Mouse (Mus musculus): ENCODE measurements at regions not wholly inside any gene's neighbourhood (a gene's known extent, or its start where the extent isn't known, plus 50 kb on each side); places are given as distances from the start of the nearest gene placed in this dataset.
A peak's percentile ranks its signal among the peaks of the same experiment; 100 is the strongest.

- no peak for DNase-seq
Measured at GRCm38 (mm10) chr1:137926326-137926725, 249.2 kb downstream of the Ptprc start.

DNA sequence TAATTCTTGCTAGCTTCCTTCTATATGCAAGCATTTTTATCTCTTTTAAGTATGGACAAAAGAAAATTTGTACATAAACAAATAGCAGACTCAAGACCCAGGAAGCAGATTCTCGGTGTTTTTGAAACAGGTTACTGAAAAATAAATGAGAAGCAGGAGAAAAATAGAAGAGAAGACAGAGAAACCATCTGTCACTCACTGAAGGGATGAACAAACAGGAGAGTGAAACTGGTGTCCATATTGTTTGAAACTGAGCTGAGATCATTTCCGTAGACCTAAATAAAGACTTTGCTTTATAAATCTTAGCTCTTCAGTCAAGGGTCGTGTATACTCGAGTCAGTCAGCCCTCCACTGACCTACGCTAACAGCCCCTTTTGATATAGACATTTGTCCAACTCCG, 251.4 kb downstream of the Ptprc start:
- DNase-seq: no peak

GRCm38 (mm10) chr1:137923705-137924104, 251.8 kb downstream of the Ptprc start:
- no peak for DNase-seq

DNA sequence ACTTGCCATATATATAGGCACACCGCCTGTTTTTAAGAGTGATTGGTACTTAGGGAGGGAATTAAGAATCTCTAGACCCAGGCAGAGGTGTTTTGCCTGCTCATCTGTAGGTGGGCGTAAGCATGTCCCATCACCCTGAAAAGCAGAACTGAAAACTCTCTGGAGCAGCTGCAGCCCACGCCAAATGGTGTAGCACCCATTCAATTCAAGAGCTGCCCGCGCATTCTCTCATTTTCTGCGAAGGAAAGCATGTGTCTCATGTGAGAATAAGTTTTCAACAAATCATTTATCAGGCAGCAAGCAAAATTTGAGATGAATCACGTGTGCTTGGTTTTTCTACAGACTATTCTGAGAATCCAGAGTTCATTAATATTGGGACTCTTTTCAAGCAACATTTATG, 252.7 kb downstream of the Ptprc start:
- DNase-seq: peak; percentile 92

- peak; percentile 66 for DNase-seq
Measured at GRCm38 (mm10) chr1:137921592-137921991, 253.9 kb downstream of the Ptprc start.

- no peak for DNase-seq
Measured at GRCm38 (mm10) chr1:137919739-137920563, 255.6 kb downstream of the Ptprc start.

DNA sequence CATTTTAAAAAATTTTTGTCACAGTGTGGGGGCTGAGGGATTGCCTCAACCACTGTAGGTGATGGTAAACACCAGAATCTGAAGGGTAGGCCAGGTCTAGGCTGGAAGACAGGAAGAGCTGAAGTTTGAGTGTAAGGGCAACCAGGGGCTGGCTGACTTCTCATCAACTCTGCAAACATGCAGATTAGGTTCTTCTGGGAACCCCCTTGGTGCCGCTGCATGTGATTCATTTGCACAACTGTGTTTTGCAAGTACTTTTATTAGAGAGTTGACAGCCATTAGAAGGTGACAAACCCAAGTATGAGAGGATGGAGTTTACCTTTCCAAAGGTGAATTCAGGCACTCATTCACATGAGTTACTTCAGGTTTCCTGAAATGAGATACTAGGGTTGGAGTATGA, 258.1 kb downstream of the Ptprc start:
- no peak for DNase-seq

DNA sequence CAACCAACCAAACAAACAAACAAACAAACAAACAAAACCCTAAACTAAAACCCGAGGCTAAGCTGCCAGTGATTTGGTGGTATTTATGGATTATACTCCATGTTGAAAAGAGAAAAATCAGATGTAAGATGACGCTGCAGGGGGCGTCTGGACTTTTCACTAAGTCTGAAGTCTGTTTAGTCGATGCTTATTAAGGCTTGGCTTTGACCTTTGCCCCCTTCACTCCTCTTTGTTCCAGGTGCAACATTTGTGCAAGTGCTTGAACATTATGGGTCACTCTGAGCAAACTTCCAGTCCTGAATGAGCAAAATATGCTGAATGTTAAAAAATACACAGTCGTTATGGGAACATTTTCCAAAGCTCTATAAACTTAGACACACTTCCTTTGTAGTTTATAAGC, 268.6 kb downstream of the Ptprc start:
- no peak for DNase-seq

DNA sequence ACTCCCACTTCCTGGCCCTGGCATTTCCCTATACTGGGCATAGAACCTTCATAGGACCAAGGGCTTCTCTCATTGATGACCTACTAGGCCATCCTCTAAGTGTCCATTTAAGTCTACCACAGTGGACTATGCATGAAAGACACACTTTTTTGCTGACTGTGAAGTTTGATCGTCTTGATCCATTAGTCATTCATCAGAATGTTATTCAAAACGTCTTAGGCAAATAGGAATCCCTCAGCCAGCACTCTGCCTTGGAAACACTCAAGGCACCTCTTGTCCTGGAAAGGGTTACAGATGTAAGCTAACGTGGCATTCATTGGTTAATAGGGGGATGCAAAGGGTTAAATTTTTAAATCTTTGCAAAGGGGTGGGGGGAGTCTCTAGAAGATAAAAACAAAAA, 269.0 kb downstream of the Ptprc start:
- DNase-seq: no peak

- DNase-seq: no peak
Measured at GRCm38 (mm10) chr1:137905566-137905965, 269.9 kb downstream of the Ptprc start.

DNA sequence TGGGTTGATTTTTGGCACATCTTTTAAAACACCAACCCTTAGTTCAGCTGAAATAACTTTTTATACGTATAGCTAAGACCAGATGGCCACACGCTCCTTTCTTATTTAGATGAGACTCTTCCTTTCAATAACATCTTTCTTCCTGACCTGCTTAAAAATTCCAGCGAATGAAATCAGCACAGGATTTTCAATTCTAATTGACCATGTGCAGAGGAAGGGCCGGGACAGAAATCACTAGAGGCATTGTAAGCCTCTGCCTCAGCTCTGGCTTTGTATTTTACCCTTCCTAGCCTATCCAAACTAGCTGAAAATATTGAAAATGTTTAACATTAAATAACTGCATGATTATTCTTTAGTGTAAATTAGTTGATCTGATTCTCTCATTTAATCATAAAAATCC, 272.2 kb downstream of the Ptprc start:
- no peak for DNase-seq

DNA sequence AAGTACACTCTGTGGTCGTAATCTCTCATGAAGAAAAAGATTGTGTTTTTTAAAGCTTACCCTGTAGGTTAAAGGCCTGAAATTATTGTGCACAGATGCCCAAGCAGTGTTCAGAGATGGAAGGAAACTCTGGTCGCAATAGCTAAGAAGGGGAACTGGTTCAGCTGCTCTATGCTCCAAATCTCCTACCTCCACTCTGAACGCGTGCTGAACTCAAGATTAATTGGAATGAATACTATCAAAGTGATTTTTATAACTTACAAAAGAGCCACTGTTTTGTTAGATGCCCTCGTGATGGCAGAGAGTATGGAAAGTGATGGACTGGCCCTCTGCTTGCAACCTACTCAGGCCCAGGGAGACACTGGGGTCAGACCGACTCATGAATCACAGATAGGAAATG, 272.6 kb downstream of the Ptprc start:
- no peak for DNase-seq

DNA sequence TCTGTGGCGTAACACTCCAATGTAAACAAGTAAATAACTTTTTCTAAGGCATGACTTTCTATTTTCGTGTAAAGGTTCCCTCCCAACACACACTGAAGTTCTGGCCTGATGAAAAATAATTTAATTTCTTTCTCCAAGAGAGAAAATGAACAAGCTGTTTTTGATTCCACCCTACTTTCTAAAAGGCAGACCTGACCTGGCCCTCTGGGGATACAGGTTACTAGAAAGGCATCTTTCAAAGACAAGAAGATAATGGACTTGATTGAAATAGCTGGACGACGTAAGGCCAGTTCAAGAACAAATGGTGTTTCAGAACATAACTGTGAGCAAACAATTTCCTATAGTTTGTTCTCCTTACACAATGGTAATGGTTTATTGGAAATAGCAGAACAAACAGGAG, 273.5 kb downstream of the Ptprc start:
- no peak for DNase-seq

- DNase-seq: no peak
Measured at GRCm38 (mm10) chr1:137901211-137901610, 274.3 kb downstream of the Ptprc start.

- no peak for DNase-seq
Measured at GRCm38 (mm10) chr1:137900621-137901071, 274.9 kb downstream of the Ptprc start.

GRCm38 (mm10) chr1:137899916-137900601, 275.4 kb downstream of the Ptprc start:
- DNase-seq: peak; percentile 94

DNA sequence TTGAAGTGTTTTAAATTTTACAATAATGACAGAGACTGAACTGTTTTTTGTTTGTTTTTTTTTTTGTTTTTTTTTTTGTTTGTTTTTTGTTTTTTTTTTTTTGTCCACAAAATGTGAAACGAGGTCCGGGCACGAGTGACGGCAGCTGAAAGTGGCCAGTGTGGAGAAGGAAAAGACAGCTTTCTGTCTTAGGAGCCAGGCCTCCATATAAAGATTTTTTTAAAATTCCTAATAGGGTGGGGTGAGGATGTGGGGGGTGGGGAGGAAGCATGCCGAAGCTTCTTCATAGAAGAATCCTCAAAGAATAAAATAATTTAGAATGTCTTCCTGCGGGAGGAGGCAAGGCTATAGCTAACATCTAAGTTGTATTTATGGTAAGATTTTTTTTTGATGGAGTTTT, 276.2 kb downstream of the Ptprc start:
- no peak for DNase-seq

GRCm38 (mm10) chr1:137898891-137899290, 276.6 kb downstream of the Ptprc start:
- no peak for DNase-seq

DNA sequence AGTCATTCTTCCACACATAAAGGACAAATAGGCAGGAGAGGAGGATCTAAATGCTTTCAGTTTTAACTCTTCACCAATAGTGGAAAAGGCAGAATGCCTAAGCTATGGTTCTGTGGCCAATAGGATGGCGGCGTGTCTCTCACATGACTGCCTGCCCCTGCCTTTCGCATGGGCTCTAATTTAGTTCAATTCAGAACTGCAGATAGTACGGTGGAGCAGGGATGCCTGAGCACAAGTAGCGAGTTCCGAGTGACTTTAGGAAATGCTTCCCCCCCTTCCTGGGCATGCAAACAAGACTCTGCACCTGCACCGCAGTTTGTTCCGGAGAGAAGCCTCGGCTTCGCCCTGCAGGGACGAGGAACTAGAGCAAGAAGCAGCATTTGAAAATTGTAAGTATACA, 277.1 kb downstream of the Ptprc start:
- peak; percentile 99 for DNase-seq

DNA sequence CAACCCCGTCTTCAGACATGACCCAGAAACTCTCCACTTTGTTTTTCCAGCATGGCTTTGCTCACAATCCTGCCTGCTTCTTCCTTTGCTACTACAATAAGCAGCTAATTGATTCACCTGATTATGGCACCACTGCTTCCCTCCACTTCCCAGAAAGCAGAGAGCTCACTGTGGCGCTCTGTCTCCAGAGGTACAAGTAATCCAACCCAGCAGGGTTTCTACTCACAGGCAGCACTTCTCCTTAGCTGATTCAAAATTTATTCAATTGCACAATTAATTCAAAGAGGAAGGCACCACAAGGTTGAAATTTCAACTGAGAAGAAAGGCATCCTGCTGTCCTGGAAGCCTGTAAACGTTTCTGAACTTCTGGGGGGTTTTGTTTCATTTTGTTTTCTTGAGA, 293.9 kb downstream of the Ptprc start:
- DNase-seq: no peak

- no peak for DNase-seq
Measured at GRCm38 (mm10) chr1:137874361-137874760, 301.1 kb downstream of the Ptprc start.

DNA sequence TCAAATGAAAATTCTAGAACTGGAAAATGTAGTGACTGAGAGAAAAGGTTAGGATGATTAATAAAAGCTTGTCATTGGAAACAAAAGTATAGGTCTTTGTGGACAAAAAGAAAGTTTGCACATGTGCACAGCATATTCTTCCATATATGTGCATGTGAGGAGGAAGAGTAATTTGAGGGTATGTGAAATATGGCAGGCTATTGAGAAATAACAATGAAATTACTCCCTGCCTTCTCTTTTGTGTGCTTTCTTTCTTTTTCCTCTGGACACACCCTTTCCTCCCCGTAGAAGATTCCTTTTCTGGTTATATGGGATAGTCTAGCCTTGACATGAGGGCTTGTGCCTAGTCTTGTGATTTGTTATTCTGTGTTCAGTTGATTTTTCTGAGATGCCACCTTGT, 301.9 kb downstream of the Ptprc start:
- DNase-seq: no peak

DNA sequence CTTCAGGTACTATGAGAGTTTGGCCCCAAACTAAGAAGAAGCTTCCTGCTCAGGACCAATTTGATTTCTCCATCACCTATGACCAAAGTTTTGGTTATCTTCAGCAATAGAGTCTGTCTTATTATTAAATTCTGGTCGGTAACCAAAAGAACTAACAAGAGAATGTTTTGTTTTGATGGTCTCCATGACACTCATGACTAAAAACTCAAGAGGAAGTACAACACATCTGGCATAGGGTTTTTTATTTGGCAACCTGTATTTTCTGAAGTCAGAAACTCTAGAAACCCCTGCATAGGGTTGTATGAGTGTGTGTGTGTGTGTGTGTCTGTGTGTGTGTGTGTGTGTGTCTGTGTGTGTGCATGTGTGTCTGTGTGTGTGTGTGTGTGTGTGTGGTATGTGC, 310.5 kb downstream of the Ptprc start:
- no peak for DNase-seq

DNA sequence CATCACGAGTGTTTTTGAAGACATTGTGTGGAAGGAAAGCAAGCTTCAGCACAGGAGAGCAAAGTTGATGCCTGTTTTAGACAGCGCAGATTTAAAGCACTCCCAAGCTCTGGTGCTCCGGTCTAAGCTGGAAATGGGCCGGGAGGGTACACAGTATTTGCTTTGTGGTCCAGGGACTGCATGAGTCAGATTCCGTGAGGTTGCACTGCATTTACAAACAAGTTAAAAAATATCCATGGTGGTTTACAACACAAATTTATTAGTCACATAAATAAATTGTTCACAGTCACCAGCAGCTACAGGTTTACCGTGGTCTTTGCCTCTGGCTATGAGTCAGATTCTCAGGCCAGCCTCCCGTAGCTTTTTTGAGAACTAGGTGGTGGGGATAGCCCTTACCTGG, 312.0 kb downstream of the Ptprc start:
- no peak for DNase-seq

DNA sequence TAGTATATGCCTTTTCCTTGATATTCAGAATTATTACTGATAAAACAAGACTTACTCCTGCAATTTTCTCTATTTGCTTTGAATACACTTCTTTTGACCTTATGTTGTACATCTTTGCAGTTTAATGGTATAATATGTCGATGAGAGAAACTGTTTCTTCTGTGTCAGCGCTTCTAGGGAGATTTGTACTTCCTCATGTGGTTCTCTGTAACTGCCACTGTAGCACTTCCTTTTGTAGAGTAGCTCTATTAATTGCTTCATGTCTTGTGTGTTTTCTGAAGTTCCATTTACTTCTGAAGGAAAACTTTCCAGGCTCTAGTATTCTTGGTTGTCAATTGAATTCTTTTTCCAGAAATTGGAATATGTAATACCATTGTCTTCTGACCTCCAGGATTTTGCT, 323.2 kb downstream of the Ptprc start:
- no peak for DNase-seq
